Mouse (Mus musculus) G1E (cell line): ENCODE measurements at regions not wholly inside any gene's neighbourhood (a gene's known extent, or its start where the extent isn't known, plus 50 kb on each side); places are given as distances from the start of the nearest gene placed in this dataset.

Experiments used
- CTCF ChIP-seq: IDR thresholded peaks from 2 replicates; pipeline ENCODE4 v1.5.1; 2012; ENCODE audit warnings: low read depth, low read length, inconsistent platforms, mixed read lengths
- POLR2AphosphoS5 ChIP-seq: IDR thresholded peaks from 2 replicates; pipeline ENCODE4 v1.6.1; 2012; ENCODE audit warnings: low read depth, low read length, inconsistent platforms; ENCODE audit not compliant: insufficient replicate concordance

- TF ChIP-seq POLR2AphosphoS5 = no peak
- TF ChIP-seq CTCF = no peak
Measured at GRCm38 (mm10) chr11:111728148-111728547, 662.2 kb downstream of the Kcnj2 start.
